In the genomic region with DNA sequence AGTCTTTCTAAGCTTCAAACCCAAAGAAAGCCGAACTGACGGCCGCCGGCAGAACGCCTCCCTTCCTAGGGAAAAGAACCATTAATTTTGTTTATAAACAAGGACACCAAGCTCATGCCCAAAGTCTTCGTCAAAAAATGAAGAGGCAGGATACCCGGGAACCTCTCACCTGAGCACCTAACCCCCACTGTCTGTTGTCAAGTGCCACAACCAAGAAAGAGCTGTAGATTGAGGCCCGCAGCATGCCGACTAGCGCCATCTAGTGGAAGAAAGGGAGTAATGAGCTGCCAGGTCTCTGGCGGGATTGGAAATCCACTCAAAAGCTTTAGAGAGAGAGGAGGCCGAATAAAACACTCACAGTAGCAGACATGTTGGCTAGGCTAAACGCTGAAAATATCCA, we compare ENCODE assay signal across 8 mouse cellular contexts.
DNase-seq lines count a peak whose midpoint lies in the region.
"Had no signal": no experiment of that assay in that cellular context is flagged by ENCODE, and none has a peak within 500 bp of the region (broad histone marks: within the 10 kb centered on the region; RNA-seq: fewer than 3 reads in every experiment).

No protein-coding gene starts in this region.

- no peaks in the 10 kb centered on the region for H3K36me3 ChIP-seq in embryonic facial prominence, embryonic 10.5 days (replicated peaks)
- H3K36me3 ChIP-seq: stomach, embryonic 15.5 days had no signal

- no peaks in the 10 kb centered on the region for H3K4me1 ChIP-seq in embryonic facial prominence, embryonic 10.5 days
- H3K4me1 ChIP-seq: stomach, embryonic 15.5 days had no signal

- peak; percentile 73 for DNase-seq in 3T3-L1 (ENCODE audit: low read depth, low spot score)
- peak; percentile 58 for DNase-seq in 416B (ENCODE audit: low read depth)
- DNase-seq in adrenal gland, postnatal 25 days, result peak; percentile 34
- DNase-seq in embryonic facial prominence, embryonic 10.5 days (ENCODE audit: low spot score), result peak; percentile 61
- peak; percentile 59 for DNase-seq in kidney, postnatal 14 days
- DNase-seq in lung, postnatal 36 days, result peak; percentile 76
- peak; percentile 11 to 46 for DNase-seq in spleen, postnatal 36 days (ENCODE audit: low spot score in 2 of 2)

- H3K27me3 ChIP-seq in embryonic facial prominence, embryonic 10.5 days (replicated peaks; ENCODE audit: low read depth, poor library complexity, severe bottlenecking), result no peaks in the 10 kb centered on the region
- H3K27me3 ChIP-seq: stomach, embryonic 15.5 days had no signal

- H3K4me3 ChIP-seq in embryonic facial prominence, embryonic 10.5 days, result no peak overlapping the region
- H3K4me3 ChIP-seq: stomach, embryonic 15.5 days had no signal

- 40% methylated on average over 13 of the region's 13 CpGs for WGBS in embryonic facial prominence, embryonic 10.5 days

- H3K9me3 ChIP-seq in embryonic facial prominence, embryonic 10.5 days, result no peaks in the 10 kb centered on the region
- H3K9me3 ChIP-seq: stomach, embryonic 15.5 days had no signal

- no peak overlapping the region for H3K27ac ChIP-seq in embryonic facial prominence, embryonic 10.5 days (replicated peaks)
- H3K27ac ChIP-seq: stomach, embryonic 15.5 days had no signal
